Mouse (Mus musculus): ENCODE results near the gene Slc11a2. TPM values are rescaled to one million over a fixed set of nuclear protein-coding genes. Genes with fewer than 3 reads are reported as not detected.

Gene Slc11a2
- polyA plus RNA-seq, 1 experiment from 2014 or later = 17.0 TPM

GRCm38 (mm10) chr15:100417854-100418450 is 6.9 kb downstream of the Slc11a2 start:
- Histone ChIP-seq H3K9me3 (ENCODE audit: control insufficient read depth, low read length) (no peaks in the 10 kb centered on the region), H3K27ac (replicated peaks; ENCODE audit: low read depth, low read length) (no peak overlapping the region; the same call in 1 of the 2 replicates), H3K4me1 (ENCODE audit: control insufficient read depth, insufficient read depth, low read length) (peaks cover 11% of the 10 kb centered on the region), H3K4me3 (ENCODE audit: low read depth, low read length) (no peak overlapping the region), H3K4me2 (ENCODE audit: low read depth, low read length) (no peak overlapping the region), H3K27me3 (replicated peaks; ENCODE audit: control insufficient read depth, insufficient read depth, low read length) (no peaks in the 10 kb centered on the region), H3K9ac (ENCODE audit: low read depth, low read length) (no peak overlapping the region), H3K36me3 (ENCODE audit: control insufficient read depth, insufficient read depth, low read length) (no peaks in the 10 kb centered on the region)
- ATAC-seq (ENCODE audit: low read depth) (no peak), DNase-seq (ENCODE audit: low spot score) (no peak)
- WGBS = 70% methylated on average over 9 of the region's 9 CpGs

GRCm38 (mm10) chr15:100415684-100416083 is 9.2 kb downstream of the Slc11a2 start:
- Histone ChIP-seq H3K27ac (replicated peaks; ENCODE audit: low read depth, low read length) (no peak overlapping the region), H3K9me3 (ENCODE audit: control insufficient read depth, low read length) (no peaks in the 10 kb centered on the region), H3K9ac (ENCODE audit: low read depth, low read length) (no peak overlapping the region), H3K36me3 (ENCODE audit: control insufficient read depth, insufficient read depth, low read length) (peaks cover 8% of the 10 kb centered on the region), H3K27me3 (replicated peaks; ENCODE audit: control insufficient read depth, insufficient read depth, low read length) (no peaks in the 10 kb centered on the region), H3K4me1 (ENCODE audit: control insufficient read depth, insufficient read depth, low read length) (no peaks in the 10 kb centered on the region; the same call in 1 of the 2 replicates), H3K4me3 (ENCODE audit: low read depth, low read length) (no peak overlapping the region), H3K4me2 (ENCODE audit: low read depth, low read length) (no peak overlapping the region)
- WGBS = 87% methylated on average over 8 of the region's 8 CpGs
- DNase-seq (ENCODE audit: low spot score) (no peak), ATAC-seq (ENCODE audit: low read depth) (no peak)

GRCm38 (mm10) chr15:100414942-100415341 is 9.9 kb downstream of the Slc11a2 start:
- WGBS = 91% methylated on average over 13 of the region's 13 CpGs
- Histone ChIP-seq H3K4me2 (ENCODE audit: low read depth, low read length) (no peak overlapping the region), H3K4me1 (ENCODE audit: control insufficient read depth, insufficient read depth, low read length) (no peaks in the 10 kb centered on the region; the same call in 1 of the 2 replicates), H3K4me3 (ENCODE audit: low read depth, low read length) (no peak overlapping the region), H3K9ac (ENCODE audit: low read depth, low read length) (no peak overlapping the region), H3K9me3 (ENCODE audit: control insufficient read depth, low read length) (no peaks in the 10 kb centered on the region), H3K36me3 (ENCODE audit: control insufficient read depth, insufficient read depth, low read length) (peaks cover 16% of the 10 kb centered on the region), H3K27me3 (replicated peaks; ENCODE audit: control insufficient read depth, insufficient read depth, low read length) (no peaks in the 10 kb centered on the region), H3K27ac (replicated peaks; ENCODE audit: low read depth, low read length) (no peak overlapping the region)
- no peak for ATAC-seq (ENCODE audit: low read depth)
- no peak for DNase-seq (ENCODE audit: low spot score)

- H3K4me3 ChIP-seq (ENCODE audit: low read depth, low read length) = no peak overlapping the region
- H3K9me3 ChIP-seq (ENCODE audit: control insufficient read depth, low read length) = no peaks in the 10 kb centered on the region
- H3K4me1 ChIP-seq (ENCODE audit: control insufficient read depth, insufficient read depth, low read length) = no peaks in the 10 kb centered on the region
- H3K27ac ChIP-seq (replicated peaks; ENCODE audit: low read depth, low read length) = 0 out of 2 replicates have a peak overlapping the region, but pooled peaks have one; percentile 23
- DNase-seq (ENCODE audit: low spot score) = peak; percentile 53
- 64% methylated on average over 4 of the region's 4 CpGs for WGBS
- no peak overlapping the region for H3K9ac ChIP-seq (ENCODE audit: low read depth, low read length)
- peak; percentile 58; the same call in 1 of the 2 replicates for ATAC-seq (ENCODE audit: low read depth)
- no peak overlapping the region for H3K4me2 ChIP-seq (ENCODE audit: low read depth, low read length)
- H3K27me3 ChIP-seq (replicated peaks; ENCODE audit: control insufficient read depth, insufficient read depth, low read length) = no peaks in the 10 kb centered on the region
- H3K36me3 ChIP-seq (ENCODE audit: control insufficient read depth, insufficient read depth, low read length) = peaks cover 18% of the 10 kb centered on the region
Observed at GRCm38 (mm10) chr15:100414011-100414410, 10.9 kb downstream of the Slc11a2 start.

GRCm38 (mm10) chr15:100413306-100413705 is 11.6 kb downstream of the Slc11a2 start:
- H3K9me3 ChIP-seq (ENCODE audit: control insufficient read depth, low read length) = no peaks in the 10 kb centered on the region
- H3K36me3 ChIP-seq (ENCODE audit: control insufficient read depth, insufficient read depth, low read length) = peaks cover 20% of the 10 kb centered on the region
- ATAC-seq (ENCODE audit: low read depth) = no peak
- H3K27ac ChIP-seq (replicated peaks; ENCODE audit: low read depth, low read length) = no peak overlapping the region
- DNase-seq (ENCODE audit: low spot score) = no peak
- no peak overlapping the region for H3K9ac ChIP-seq (ENCODE audit: low read depth, low read length)
- H3K4me3 ChIP-seq (ENCODE audit: low read depth, low read length) = no peak overlapping the region
- WGBS = 67% methylated on average over 4 of the region's 5 CpGs
- no peaks in the 10 kb centered on the region for H3K27me3 ChIP-seq (replicated peaks; ENCODE audit: control insufficient read depth, insufficient read depth, low read length)
- H3K4me2 ChIP-seq (ENCODE audit: low read depth, low read length) = no peak overlapping the region
- no peaks in the 10 kb centered on the region for H3K4me1 ChIP-seq (ENCODE audit: control insufficient read depth, insufficient read depth, low read length)

- Histone ChIP-seq H3K9ac (ENCODE audit: low read depth, low read length) (no peak overlapping the region), H3K36me3 (ENCODE audit: control insufficient read depth, insufficient read depth, low read length) (peaks cover 35% of the 10 kb centered on the region), H3K4me3 (ENCODE audit: low read depth, low read length) (no peak overlapping the region), H3K9me3 (ENCODE audit: control insufficient read depth, low read length) (no peaks in the 10 kb centered on the region), H3K4me1 (ENCODE audit: control insufficient read depth, insufficient read depth, low read length) (no peaks in the 10 kb centered on the region), H3K4me2 (ENCODE audit: low read depth, low read length) (no peak overlapping the region), H3K27me3 (replicated peaks; ENCODE audit: control insufficient read depth, insufficient read depth, low read length) (no peaks in the 10 kb centered on the region), H3K27ac (replicated peaks; ENCODE audit: low read depth, low read length) (no peak overlapping the region)
- 84% methylated on average over 5 of the region's 5 CpGs for WGBS
- DNase-seq (ENCODE audit: low spot score) (no peak), ATAC-seq (ENCODE audit: low read depth) (no peak)
Observed at GRCm38 (mm10) chr15:100411731-100412130, 13.1 kb downstream of the Slc11a2 start.

GRCm38 (mm10) chr15:100410918-100411672 is 13.8 kb downstream of the Slc11a2 start:
- no peaks in the 10 kb centered on the region for H3K27me3 ChIP-seq (replicated peaks; ENCODE audit: control insufficient read depth, insufficient read depth, low read length)
- H3K9ac ChIP-seq (ENCODE audit: low read depth, low read length) = no peak overlapping the region
- no peak overlapping the region for H3K27ac ChIP-seq (replicated peaks; ENCODE audit: low read depth, low read length)
- H3K4me1 ChIP-seq (ENCODE audit: control insufficient read depth, insufficient read depth, low read length) = no peaks in the 10 kb centered on the region
- H3K4me3 ChIP-seq (ENCODE audit: low read depth, low read length) = no peak overlapping the region
- no peak overlapping the region for H3K4me2 ChIP-seq (ENCODE audit: low read depth, low read length)
- 0 out of 2 replicates have a peak, but pooled peaks have one; percentile 13 for ATAC-seq (ENCODE audit: low read depth)
- no peak for DNase-seq (ENCODE audit: low spot score)
- peaks cover 41% of the 10 kb centered on the region for H3K36me3 ChIP-seq (ENCODE audit: control insufficient read depth, insufficient read depth, low read length)
- no peaks in the 10 kb centered on the region for H3K9me3 ChIP-seq (ENCODE audit: control insufficient read depth, low read length)
- WGBS = 70% methylated on average over 14 of the region's 14 CpGs

- no peak for DNase-seq (ENCODE audit: low spot score)
- Histone ChIP-seq H3K4me3 (ENCODE audit: low read depth, low read length) (no peak overlapping the region), H3K27ac (replicated peaks; ENCODE audit: low read depth, low read length) (no peak overlapping the region), H3K4me2 (ENCODE audit: low read depth, low read length) (no peak overlapping the region), H3K4me1 (ENCODE audit: control insufficient read depth, insufficient read depth, low read length) (no peaks in the 10 kb centered on the region), H3K36me3 (ENCODE audit: control insufficient read depth, insufficient read depth, low read length) (peaks cover 86% of the 10 kb centered on the region), H3K9ac (ENCODE audit: low read depth, low read length) (no peak overlapping the region), H3K9me3 (ENCODE audit: control insufficient read depth, low read length) (no peaks in the 10 kb centered on the region), H3K27me3 (replicated peaks; ENCODE audit: control insufficient read depth, insufficient read depth, low read length) (no peaks in the 10 kb centered on the region)
- WGBS = 85% methylated on average over 5 of the region's 5 CpGs
- ATAC-seq (ENCODE audit: low read depth) = no peak
Observed at GRCm38 (mm10) chr15:100406088-100406487, 18.8 kb downstream of the Slc11a2 start.
